26 mouse cellular contexts compared by ENCODE assay signal in genomic region chr10:45154557-45155060, GRCm38 (mm10). TPM values are rescaled to one million over a fixed set of nuclear protein-coding genes. Genes with fewer than 3 reads are reported as not detected.
A peak's percentile ranks its signal among the peaks of the same experiment; 100 is the strongest.
DNase-seq lines count a peak whose midpoint lies in the region; ATAC-seq and TF ChIP-seq lines count a peak whose summit lies in the region.
"Had no signal": no experiment of that assay in that cellular context is flagged by ENCODE, and none has a peak within 500 bp of the region (broad histone marks: within the 10 kb centered on the region; RNA-seq: fewer than 3 reads in every experiment).

No protein-coding gene starts in this region.

- H3K36me3 ChIP-seq in heart, embryonic 11.5 days (ENCODE audit: control insufficient read depth, insufficient read depth, low read length): peaks cover 37% of the 10 kb centered on the region
- H3K36me3 ChIP-seq in heart, postnatal 0 days (replicated peaks; ENCODE audit: control insufficient read depth, insufficient read depth, low read length): peaks cover 81% of the 10 kb centered on the region

- TF ChIP-seq EP300 in heart, postnatal 0 days (IDR thresholded peaks at IDR 0.05; ENCODE audit: low read depth): no peak

- peaks cover 7% of the 10 kb centered on the region; the same call in 1 of the 2 replicates for H3K4me1 ChIP-seq in heart, embryonic 11.5 days (ENCODE audit: control insufficient read depth, insufficient read depth, low read length)
- H3K4me1 ChIP-seq in heart, postnatal 0 days (ENCODE audit: control insufficient read depth, insufficient read depth): no peaks in the 10 kb centered on the region; the same call in 1 of the 2 replicates

- no peak overlapping the region for H3K9ac ChIP-seq in heart, embryonic 11.5 days (ENCODE audit: low read depth, low read length)
- H3K9ac ChIP-seq in heart, postnatal 0 days (replicated peaks; ENCODE audit: low read depth, low read length): no peak overlapping the region
- H3K9ac ChIP-seq: forebrain, embryonic 13.5 days; heart, embryonic 12.5 days; heart, embryonic 15.5 days; hindbrain, embryonic 12.5 days; hindbrain, embryonic 15.5 days had no signal

- DNase-seq in heart, adult 11 months: peak; percentile 88
- DNase-seq in heart, postnatal 0 days (ENCODE audit: low spot score): no peak
- DNase-seq in heart, postnatal 4 days: no peak
- peak; percentile 41 for DNase-seq in layer of hippocampus, adult 9-11 months
- DNase-seq in layer of hippocampus, postnatal 25 days (ENCODE audit: extremely low spot score in 1 of 2, low spot score in 1 of 2): no peak
- DNase-seq in liver: no peak
- DNase-seq: adrenal gland, postnatal 10 days; adrenal gland, postnatal 36 days; B cell, adult 2 months; cerebellum, adult 18-20 months; cerebellum, adult 9-10 months; cerebellum, postnatal 14 days; gastrocnemius, postnatal 25 days; heart, adult 2 months had no signal

- ATAC-seq in heart, embryonic 11.5 days (replicated peaks; ENCODE audit: insufficient number of reproducible peaks, low FRiP score, low TSS enrichment): no peak; the same call in 1 of the 2 replicates
- ATAC-seq in heart, postnatal 0 days (ENCODE audit: insufficient read depth, low read depth): 0 out of 2 replicates have a peak, but pooled peaks have one; percentile 30
- ATAC-seq: forebrain, embryonic 13.5 days; forebrain, embryonic 16.5 days; Patski had no signal

- no peaks in the 10 kb centered on the region for H3K27me3 ChIP-seq in heart, embryonic 11.5 days (ENCODE audit: control insufficient read depth, insufficient read depth, low read length)
- H3K27me3 ChIP-seq in heart, postnatal 0 days (ENCODE audit: control insufficient read depth, insufficient read depth, low read length): no peaks in the 10 kb centered on the region
- H3K27me3 ChIP-seq: CH12.LX; forebrain, embryonic 13.5 days; heart, embryonic 12.5 days; heart, embryonic 15.5 days; hindbrain, embryonic 12.5 days; hindbrain, embryonic 15.5 days; Patski had no signal

- no peak for TF ChIP-seq CTCF in heart, postnatal 0 days (IDR thresholded peaks at IDR 0.05; ENCODE audit: low read depth)

- H3K9me3 ChIP-seq in heart, embryonic 11.5 days (replicated peaks; ENCODE audit: control insufficient read depth, low read length): no peaks in the 10 kb centered on the region
- no peaks in the 10 kb centered on the region for H3K9me3 ChIP-seq in heart, postnatal 0 days (replicated peaks; ENCODE audit: control insufficient read depth, low read length)
- H3K9me3 ChIP-seq: forebrain, embryonic 10.5 days; forebrain, embryonic 13.5 days; G1E; heart, embryonic 12.5 days; heart, embryonic 15.5 days; hindbrain, embryonic 12.5 days; hindbrain, embryonic 15.5 days had no signal

- WGBS in heart, embryonic 11.5 days (ENCODE audit: insufficient replicate concordance): 77% methylated on average over 14 of the region's 14 CpGs
- 45% methylated on average over 14 of the region's 14 CpGs for WGBS in heart, postnatal 0 days

- no peak overlapping the region for H3K4me2 ChIP-seq in heart, embryonic 11.5 days
- no peak overlapping the region for H3K4me2 ChIP-seq in heart, postnatal 0 days (ENCODE audit: low read depth, low read length)
- H3K4me2 ChIP-seq: forebrain, embryonic 13.5 days; heart, embryonic 12.5 days; heart, embryonic 15.5 days; hindbrain, embryonic 12.5 days; hindbrain, embryonic 15.5 days had no signal

- H3K27ac ChIP-seq in heart, embryonic 11.5 days (ENCODE audit: low read depth, low read length): no peak overlapping the region
- no peak overlapping the region for H3K27ac ChIP-seq in heart, postnatal 0 days (ENCODE audit: low read depth)
- H3K27ac ChIP-seq: forebrain, embryonic 10.5 days; forebrain, embryonic 13.5 days; heart, adult 2 months; heart, embryonic 15.5 days; hindbrain, embryonic 12.5 days; hindbrain, embryonic 15.5 days had no signal

- H3K4me3 ChIP-seq in heart, embryonic 11.5 days (ENCODE audit: low read depth, low read length): no peak overlapping the region
- no peak overlapping the region for H3K4me3 ChIP-seq in heart, postnatal 0 days (ENCODE audit: low read depth, low read length)
- H3K4me3 ChIP-seq: forebrain, embryonic 10.5 days; forebrain, embryonic 13.5 days; heart, adult 2 months; heart, embryonic 12.5 days; heart, embryonic 15.5 days; hindbrain, embryonic 12.5 days; hindbrain, embryonic 15.5 days had no signal

RNA-seq across cellular contexts. Expression of gene Popdc3, which starts 23.3 kb away (rescaled TPM):
- polyA plus RNA-seq in heart, embryonic 11.5 days (2014; fragmentation: Nextera tagmentation; extraction: Ambion mirVana): 15.5 and 19.2 TPM in 2 replicates
- total RNA-seq in heart, postnatal 0 days (2014; rRNA removed; ENCODE audit: low replicate concordance): 69.2 and 71.9 TPM in 2 replicates
- polyA plus RNA-seq in heart, postnatal 0 days (2015; fragmentation: Nextera tagmentation; extraction: Ambion mirVana): 41.8 and 50.6 TPM in 2 replicates
- total RNA-seq in heart, postnatal 4 days (2021): 10 to 100 TPM; 35.3 to 39.5 TPM
- 1 to 10 TPM; 4.3 to 6.7 TPM for total RNA-seq in layer of hippocampus, postnatal 25 days (2021)
- total RNA-seq: G1E; hematopoietic stem cell, adult 5-6 weeks had no signal
- polyA plus RNA-seq: G1E had no signal

Comparison
In these comparisons a context has a peak if more than half of its experiments do, and no peak if none do; other contexts are left out.
1. DNase-seq: peak in heart, adult 11 months (single experiment) and layer of hippocampus, adult 9-11 months (single experiment); none in heart, postnatal 0 days (single experiment), heart, postnatal 4 days (single experiment), layer of hippocampus, postnatal 25 days (0 of 2) and liver (single experiment).